ENCODE assay signal across 7 mouse cellular contexts in the genomic region with DNA sequence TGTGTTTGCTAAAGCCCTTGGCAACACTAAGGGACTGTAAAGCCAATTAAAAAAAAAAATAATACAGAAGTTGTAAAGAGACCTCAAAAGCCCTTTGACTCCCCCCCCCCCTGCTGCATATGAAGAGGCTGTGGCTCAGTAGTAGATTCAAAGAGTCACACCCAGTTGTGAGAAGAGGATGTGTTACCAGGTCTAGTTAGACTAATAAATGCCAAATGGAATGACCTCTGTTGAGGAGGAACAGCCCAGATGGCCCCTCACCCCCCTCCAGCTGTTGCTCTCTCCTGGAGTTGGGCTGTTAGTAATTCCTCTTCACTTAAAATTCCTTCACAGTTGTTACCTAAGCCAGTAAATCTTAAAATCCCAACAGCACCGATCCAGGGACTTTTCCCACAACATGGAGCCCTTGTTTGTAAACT.
DNase-seq lines count a peak whose midpoint lies in the region; ATAC-seq and TF ChIP-seq lines count a peak whose summit lies in the region.

No protein-coding gene starts in this region.

- H3K36me3 ChIP-seq in intestine, postnatal 0 days (ENCODE audit: control insufficient read depth, insufficient read depth): no peaks in the 10 kb centered on the region
- H3K36me3 ChIP-seq in neural tube, embryonic 15.5 days: no peaks in the 10 kb centered on the region

- H3K27me3 ChIP-seq in intestine, postnatal 0 days (replicated peaks; ENCODE audit: control insufficient read depth, insufficient read depth, low read length): no peaks in the 10 kb centered on the region
- H3K27me3 ChIP-seq in neural tube, embryonic 15.5 days (replicated peaks): no peaks in the 10 kb centered on the region

- H3K9me3 ChIP-seq in intestine, postnatal 0 days (ENCODE audit: control insufficient read depth): no peaks in the 10 kb centered on the region
- no peaks in the 10 kb centered on the region for H3K9me3 ChIP-seq in neural tube, embryonic 15.5 days (replicated peaks)

- no peak for TF ChIP-seq CTCF in layer of hippocampus, adult 2 months (conservative IDR thresholded peaks at IDR 0.05)
- TF ChIP-seq CTCF in intestine, postnatal 0 days (IDR thresholded peaks at IDR 0.05; ENCODE audit: low read depth): no peak

- peak overlapping the region; percentile 56 for H3K27ac ChIP-seq in layer of hippocampus, adult 2 months
- no peak overlapping the region for H3K27ac ChIP-seq in intestine, postnatal 0 days (ENCODE audit: low read depth, low read length)
- H3K27ac ChIP-seq in neural tube, embryonic 15.5 days (replicated peaks): peak overlapping the region; percentile 54

- H3K4me2 ChIP-seq in intestine, postnatal 0 days (replicated peaks; ENCODE audit: low read depth): peak overlapping the region; percentile 21; the same call in 1 of the 2 replicates
- H3K4me2 ChIP-seq in neural tube, embryonic 15.5 days: peak overlapping the region; percentile 13; the same call in 1 of the 2 replicates

- no peak for DNase-seq in layer of hippocampus, adult 2 months (ENCODE audit: low spot score in 2 of 2)
- no peak for DNase-seq in layer of hippocampus, adult 9-10 months (ENCODE audit: low spot score)
- peak; percentile 56 for DNase-seq in embryo, embryonic 11 days
- no peak for DNase-seq in left cerebral cortex, adult 8-10 months (ENCODE audit: low spot score in 2 of 2)
- no peak for DNase-seq in urinary bladder, postnatal 36 days (ENCODE audit: low spot score in 2 of 2)

- ATAC-seq in intestine, postnatal 0 days: no peak
- ATAC-seq in neural tube, embryonic 15.5 days (ENCODE audit: low FRiP score): no peak

- WGBS in intestine, postnatal 0 days: 8% methylated on average over 1 of the region's 1 CpGs
- 4% methylated on average over 1 of the region's 1 CpGs for WGBS in neural tube, embryonic 15.5 days

- H3K4me3 ChIP-seq in layer of hippocampus, adult 2 months: no peak overlapping the region; the same call in 1 of the 2 replicates
- H3K4me3 ChIP-seq in intestine, postnatal 0 days (ENCODE audit: low read depth, low read length): no peak overlapping the region
- no peak overlapping the region for H3K4me3 ChIP-seq in neural tube, embryonic 15.5 days (replicated peaks)

- no peak overlapping the region for H3K9ac ChIP-seq in intestine, postnatal 0 days (ENCODE audit: low read depth, low read length)
- no peak overlapping the region for H3K9ac ChIP-seq in neural tube, embryonic 15.5 days (replicated peaks)

- peaks cover 22% of the 10 kb centered on the region for H3K4me1 ChIP-seq in intestine, postnatal 0 days (replicated peaks; ENCODE audit: control insufficient read depth, insufficient read depth, low read length)
- peaks cover 62% of the 10 kb centered on the region for H3K4me1 ChIP-seq in neural tube, embryonic 15.5 days
